Mouse (Mus musculus) neural tube, embryonic 13.5 days (tissue): ENCODE data around the gene Antxr1. TPM values are rescaled to one million over a fixed set of nuclear protein-coding genes. Genes with fewer than 3 reads are reported as not detected.

Experiments used
- ATAC-seq: fragments of 200-750 bp; cut with Nextera tagmentation; 2 replicates; pipeline ENCODE4 v1.8.0; 2017; ENCODE audit warnings: low read depth, mild to moderate bottlenecking, moderate TSS enrichment, moderate library complexity
- H3K27ac ChIP-seq: fragments of 300-500 bp; sonication (generic); replicated peaks from 2 replicates; pipeline ENCODE4 v1.5.1; 2015; ENCODE audit warnings: moderate library complexity, mild to moderate bottlenecking, inconsistent platforms
- H3K27me3 ChIP-seq: fragments of 300-500 bp; sonication (generic); 2 replicates; pipeline ENCODE4 v1.6.1; 2015; ENCODE audit warnings: mild to moderate bottlenecking, inconsistent platforms
- H3K36me3 ChIP-seq: fragments of 300-500 bp; sonication (generic); 2 replicates; pipeline ENCODE4 v1.6.1; 2015; ENCODE audit warnings: mild to moderate bottlenecking, inconsistent platforms
- H3K4me1 ChIP-seq: fragments of 300-500 bp; sonication (generic); replicated peaks from 2 replicates; pipeline ENCODE4 v1.6.1; 2015; ENCODE audit warnings: inconsistent platforms
- H3K4me2 ChIP-seq: fragments of 300-500 bp; sonication (generic); 2 replicates; pipeline ENCODE4 v1.6.1; 2015; ENCODE audit warnings: inconsistent platforms, mild to moderate bottlenecking, moderate library complexity
- H3K4me3 ChIP-seq: fragments of 300-500 bp; sonication (generic); 2 replicates; pipeline ENCODE4 v1.5.1; 2015; ENCODE audit warnings: mild to moderate bottlenecking, inconsistent platforms
- H3K9ac ChIP-seq: fragments of 300-500 bp; sonication (generic); 2 replicates; pipeline ENCODE4 v1.6.1; 2015; ENCODE audit warnings: moderate library complexity, mild to moderate bottlenecking, inconsistent platforms
- H3K9me3 ChIP-seq: fragments of 300-500 bp; sonication (generic); 2 replicates; pipeline ENCODE4 v1.6.1; 2016; ENCODE audit warnings: inconsistent platforms
- whole genome bisulfite sequencing: fragments of 180-500 bp; shearing (Covaris S2); methylation state at CpG from one replicate; pipeline ENCODE4 v1.1.7; 2015; 5-methylcytosine and 5-hydroxymethylcytosine counted together
- polyA plus RNA-seq: library from polyadenylated mRNA; unstranded; fragments of >200 nt; fragmentation: Nextera tagmentation; extraction: Ambion mirVana; gene quantifications from 2 replicates; pipeline ENCODE4 v1.2.1, GENCODE M21; 2015

Antxr1 gene
- polyA plus RNA-seq, 1 experiment from 2014 or later = 4.3 TPM

DNA sequence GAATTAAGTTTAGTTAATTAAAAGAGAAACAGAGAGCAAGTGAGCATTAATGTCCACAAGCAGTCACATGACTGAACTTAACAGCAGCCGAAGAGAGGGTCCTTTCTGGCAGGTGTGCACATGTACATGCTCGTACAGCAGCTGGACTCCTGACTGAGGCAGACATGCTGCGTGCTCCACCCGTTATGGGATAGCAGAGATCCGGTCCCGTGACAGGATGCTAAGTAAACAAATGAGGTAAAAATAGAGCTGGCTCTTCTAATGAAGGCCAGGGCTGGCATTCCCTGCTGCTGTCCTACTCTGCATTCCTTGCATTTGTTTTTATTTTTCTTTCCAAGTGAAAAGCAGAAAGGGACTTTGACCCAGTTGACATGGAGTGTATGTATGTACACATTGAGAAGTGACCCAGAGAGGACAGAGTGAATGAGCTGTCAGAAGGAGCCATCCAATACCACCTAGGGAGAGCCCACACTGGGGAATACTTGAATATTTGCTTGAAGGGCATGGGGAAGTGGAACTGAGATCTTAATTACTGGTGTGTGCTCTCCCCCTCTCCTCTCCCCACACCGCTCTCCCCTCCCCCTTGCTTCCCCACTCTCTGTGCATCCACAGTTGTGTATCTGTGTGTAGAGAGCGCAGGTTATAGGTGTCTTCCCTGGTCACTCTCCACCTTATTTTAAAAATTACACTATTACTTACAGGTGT is 208.4 kb downstream of the Antxr1 start:
- no peak overlapping the region for H3K4me2 ChIP-seq
- no peaks in the 10 kb centered on the region for H3K36me3 ChIP-seq
- no peaks in the 10 kb centered on the region for H3K4me1 ChIP-seq
- H3K9ac ChIP-seq = no peak overlapping the region
- ATAC-seq = no peak
- 76% methylated on average over 8 of the region's 8 CpGs for WGBS
- no peaks in the 10 kb centered on the region for H3K27me3 ChIP-seq
- peaks cover 4% of the 10 kb centered on the region; the same call in 1 of the 2 replicates for H3K9me3 ChIP-seq
- no peak overlapping the region for H3K4me3 ChIP-seq
- no peak overlapping the region for H3K27ac ChIP-seq

DNA sequence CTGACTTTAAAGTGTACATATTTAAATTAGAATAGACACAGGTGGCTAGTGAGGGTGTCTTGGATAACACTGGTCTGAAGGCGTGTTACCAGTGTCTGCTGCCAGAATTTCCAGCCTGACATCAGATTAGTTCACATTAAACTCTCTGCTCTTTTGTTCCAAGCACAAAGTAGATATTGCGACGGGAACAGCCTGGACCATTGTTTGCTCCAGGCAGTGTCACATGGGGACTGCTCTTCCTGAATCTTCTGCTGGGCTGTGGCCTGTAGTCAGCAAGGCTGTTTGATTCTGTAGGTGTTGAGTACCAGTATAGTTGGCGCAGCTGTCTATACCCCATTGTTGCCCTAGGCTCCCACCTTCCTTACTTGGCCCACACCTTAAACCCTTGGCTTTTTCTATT is 211.6 kb downstream of the Antxr1 start:
- no peak overlapping the region for H3K4me3 ChIP-seq
- H3K9ac ChIP-seq = no peak overlapping the region
- no peaks in the 10 kb centered on the region for H3K27me3 ChIP-seq
- 88% methylated on average over 4 of the region's 4 CpGs for WGBS
- H3K27ac ChIP-seq = no peak overlapping the region
- no peaks in the 10 kb centered on the region for H3K36me3 ChIP-seq
- no peak overlapping the region for H3K4me2 ChIP-seq
- H3K4me1 ChIP-seq = no peaks in the 10 kb centered on the region
- ATAC-seq = no peak
- H3K9me3 ChIP-seq = no peaks in the 10 kb centered on the region

- ATAC-seq = no peak
- H3K4me1 ChIP-seq = no peaks in the 10 kb centered on the region
- H3K9me3 ChIP-seq = no peaks in the 10 kb centered on the region
- 93% methylated on average over 6 of the region's 6 CpGs for WGBS
- H3K4me2 ChIP-seq = no peak overlapping the region
- no peak overlapping the region for H3K27ac ChIP-seq
- H3K9ac ChIP-seq = no peak overlapping the region
- H3K27me3 ChIP-seq = no peaks in the 10 kb centered on the region
- no peak overlapping the region for H3K4me3 ChIP-seq
- H3K36me3 ChIP-seq = no peaks in the 10 kb centered on the region
These were observed 212.2 kb downstream of the Antxr1 start for GRCm38 (mm10) chr6:87123406-87123805.

DNA sequence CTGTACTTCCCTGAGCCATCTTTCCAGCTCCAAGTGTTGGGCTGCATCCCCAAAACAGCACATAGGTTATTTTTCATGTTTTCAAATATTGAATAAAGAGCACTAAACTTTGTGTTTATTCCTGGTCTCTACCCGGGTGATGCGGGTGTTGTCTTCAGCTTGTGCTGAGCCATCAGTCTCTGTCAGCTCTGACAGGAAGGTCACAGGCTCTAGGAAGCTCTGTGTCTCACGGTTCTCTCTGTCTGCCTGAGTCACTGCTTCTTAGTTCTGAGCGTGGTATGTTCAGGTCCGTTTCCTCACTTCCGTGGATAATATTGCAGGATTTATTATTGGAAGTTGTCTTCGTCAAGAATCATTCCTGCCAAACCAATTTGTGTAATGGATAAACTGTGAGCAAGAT is 213.7 kb downstream of the Antxr1 start:
- H3K27ac ChIP-seq = no peak overlapping the region
- no peak for ATAC-seq
- no peak overlapping the region for H3K4me3 ChIP-seq
- 81% methylated on average over 7 of the region's 7 CpGs for WGBS
- H3K27me3 ChIP-seq = no peaks in the 10 kb centered on the region
- no peak overlapping the region for H3K9ac ChIP-seq
- H3K4me2 ChIP-seq = no peak overlapping the region
- no peaks in the 10 kb centered on the region for H3K9me3 ChIP-seq
- no peaks in the 10 kb centered on the region for H3K4me1 ChIP-seq
- H3K36me3 ChIP-seq = no peaks in the 10 kb centered on the region

DNA sequence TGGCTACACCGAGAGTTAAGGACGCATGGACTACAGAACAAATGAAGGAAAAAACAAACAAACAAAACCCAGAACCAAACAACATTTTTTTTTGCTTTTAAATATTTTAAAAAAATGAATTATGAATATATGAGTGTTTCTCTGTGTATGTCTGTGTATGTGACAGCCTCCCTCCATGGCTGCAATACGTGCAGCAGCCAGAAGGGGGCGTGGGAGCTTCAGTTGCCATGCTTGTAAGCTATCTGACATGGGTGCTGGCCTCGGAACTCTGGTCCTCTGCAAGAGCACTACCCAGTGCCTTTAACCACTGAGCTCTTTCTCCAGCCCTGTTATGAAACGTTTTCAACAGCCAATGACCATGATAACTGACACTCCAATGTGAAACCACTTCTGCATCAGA is 215.0 kb downstream of the Antxr1 start:
- Histone ChIP-seq H3K27ac (no peak overlapping the region), H3K4me3 (no peak overlapping the region), H3K9me3 (no peaks in the 10 kb centered on the region), H3K9ac (no peak overlapping the region), H3K4me1 (0 out of 2 replicates have a peak, but pooled peaks cover 8% of the 10 kb centered on the region), H3K27me3 (no peaks in the 10 kb centered on the region), H3K36me3 (no peaks in the 10 kb centered on the region), H3K4me2 (no peak overlapping the region)
- ATAC-seq = no peak
- WGBS = 92% methylated on average over 6 of the region's 6 CpGs

DNA sequence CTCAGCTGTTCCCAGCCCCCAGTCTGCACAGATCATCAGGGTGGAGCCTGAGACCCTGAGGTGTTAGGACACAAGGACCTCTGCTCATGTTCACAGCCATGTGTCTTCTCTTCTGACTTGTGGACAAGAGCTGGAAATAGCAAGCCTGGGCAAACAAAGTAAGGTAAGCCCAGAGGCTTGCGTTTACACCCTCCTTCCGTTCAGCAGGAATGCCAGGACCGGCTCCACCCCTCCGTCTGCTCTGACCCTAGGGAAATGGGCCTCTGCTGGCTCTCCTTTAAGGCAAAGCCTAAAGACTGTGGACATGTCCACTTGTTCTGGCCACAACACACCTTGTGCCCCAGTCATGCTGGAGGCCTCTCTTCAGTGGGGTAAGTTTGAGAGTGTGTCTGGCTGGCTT is 215.6 kb downstream of the Antxr1 start:
- 66% methylated on average over 4 of the region's 4 CpGs for WGBS

GRCm38 (mm10) chr6:87119066-87119837 is 216.4 kb downstream of the Antxr1 start:
- no peak for ATAC-seq
- H3K9ac ChIP-seq = no peak overlapping the region
- 89% methylated on average over 20 of the region's 20 CpGs for WGBS

More for the DNA sequence above, 215.6 kb downstream of the Antxr1 start:
- no peak for ATAC-seq
- H3K27me3 ChIP-seq = no peaks in the 10 kb centered on the region
- no peak overlapping the region for H3K27ac ChIP-seq
- H3K9me3 ChIP-seq = no peaks in the 10 kb centered on the region
- H3K4me1 ChIP-seq = 0 out of 2 replicates have a peak, but pooled peaks cover 8% of the 10 kb centered on the region
- no peak overlapping the region for H3K4me3 ChIP-seq
- no peak overlapping the region for H3K4me2 ChIP-seq
- H3K9ac ChIP-seq = no peak overlapping the region
- H3K36me3 ChIP-seq = no peaks in the 10 kb centered on the region

DNA sequence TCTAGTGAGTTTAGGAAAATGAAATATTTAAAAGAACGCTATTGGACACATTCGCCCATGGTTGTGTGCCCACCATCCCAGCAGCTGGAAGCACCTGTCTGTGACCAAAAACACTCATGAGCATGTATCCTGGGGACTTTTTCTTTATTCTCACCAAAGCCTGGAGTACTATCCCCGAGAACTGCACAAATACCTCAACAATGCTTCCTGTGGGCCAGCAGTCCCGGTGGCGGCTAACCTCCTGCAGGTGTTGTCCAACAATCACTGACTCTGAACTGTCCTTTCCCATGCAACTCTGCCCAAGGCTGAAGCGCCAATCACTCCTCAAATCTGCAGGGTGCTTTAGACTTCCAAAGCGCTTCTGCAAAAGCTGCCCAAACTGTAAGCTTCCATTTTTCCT is 219.0 kb downstream of the Antxr1 start:
- Histone ChIP-seq H3K4me1 (0 out of 2 replicates have a peak, but pooled peaks cover 8% of the 10 kb centered on the region), H3K4me3 (no peak overlapping the region), H3K27ac (no peak overlapping the region), H3K9ac (no peak overlapping the region), H3K9me3 (no peaks in the 10 kb centered on the region), H3K36me3 (no peaks in the 10 kb centered on the region), H3K27me3 (no peaks in the 10 kb centered on the region), H3K4me2 (no peak overlapping the region)
- no peak for ATAC-seq
- WGBS = 87% methylated on average over 7 of the region's 7 CpGs

More at GRCm38 (mm10) chr6:87119066-87119837, 216.4 kb downstream of the Antxr1 start:
- Histone ChIP-seq H3K36me3 (no peaks in the 10 kb centered on the region), H3K4me3 (no peak overlapping the region), H3K27ac (no peak overlapping the region), H3K9me3 (no peaks in the 10 kb centered on the region), H3K4me1 (0 out of 2 replicates have a peak, but pooled peaks cover 8% of the 10 kb centered on the region), H3K4me2 (no peak overlapping the region), H3K27me3 (no peaks in the 10 kb centered on the region)

- ATAC-seq = no peak
- no peak overlapping the region for H3K4me3 ChIP-seq
- H3K27ac ChIP-seq = 0 out of 2 replicates have a peak overlapping the region, but pooled peaks have one; percentile 3
- H3K9ac ChIP-seq = no peak overlapping the region
- WGBS = 82% methylated on average over 2 of the region's 2 CpGs
- no peaks in the 10 kb centered on the region for H3K36me3 ChIP-seq
- H3K4me2 ChIP-seq = no peak overlapping the region
- H3K27me3 ChIP-seq = no peaks in the 10 kb centered on the region
- H3K9me3 ChIP-seq = no peaks in the 10 kb centered on the region
- 0 out of 2 replicates have a peak, but pooled peaks cover 8% of the 10 kb centered on the region for H3K4me1 ChIP-seq
These were observed 219.6 kb downstream of the Antxr1 start for GRCm38 (mm10) chr6:87115981-87116380.

- 70% methylated on average over 6 of the region's 6 CpGs for WGBS
- H3K27ac ChIP-seq = no peak overlapping the region
- no peaks in the 10 kb centered on the region for H3K36me3 ChIP-seq
- no peak overlapping the region for H3K4me3 ChIP-seq
- H3K4me1 ChIP-seq = 0 out of 2 replicates have a peak, but pooled peaks cover 8% of the 10 kb centered on the region
- no peaks in the 10 kb centered on the region for H3K9me3 ChIP-seq
- no peak for ATAC-seq
- H3K4me2 ChIP-seq = no peak overlapping the region
- H3K27me3 ChIP-seq = no peaks in the 10 kb centered on the region
- H3K9ac ChIP-seq = no peak overlapping the region
These were observed 223.5 kb downstream of the Antxr1 start for GRCm38 (mm10) chr6:87112125-87112524.

GRCm38 (mm10) chr6:87111493-87111892 is 224.1 kb downstream of the Antxr1 start:
- WGBS = 73% methylated on average over 1 of the region's 1 CpGs

GRCm38 (mm10) chr6:87104123-87104796 is 231.4 kb downstream of the Antxr1 start, which contains the start of gene D6Ertd527e:
Gene D6Ertd527e (plus strand): TSS chr6:87104746.
- WGBS = 84% methylated on average over 11 of the region's 11 CpGs
- no peak within 1 kb of the TSS for H3K9ac ChIP-seq
- no peaks in the 10 kb centered on the region for H3K9me3 ChIP-seq
- H3K4me3 ChIP-seq = no peak within 1 kb of the TSS
- no peak within 1 kb of the TSS for H3K4me2 ChIP-seq
- peaks cover 35% of the 10 kb centered on the region for H3K4me1 ChIP-seq
- no peaks in the 10 kb centered on the region for H3K27me3 ChIP-seq
- no peaks in the 10 kb centered on the region for H3K36me3 ChIP-seq
- no peak for ATAC-seq
- no peak within 1 kb of the TSS for H3K27ac ChIP-seq

More at GRCm38 (mm10) chr6:87111493-87111892, 224.1 kb downstream of the Antxr1 start:
- no peak for ATAC-seq
- 0 out of 2 replicates have a peak, but pooled peaks cover 7% of the 10 kb centered on the region for H3K4me1 ChIP-seq
- no peaks in the 10 kb centered on the region for H3K9me3 ChIP-seq
- no peak overlapping the region for H3K4me3 ChIP-seq
- H3K27me3 ChIP-seq = no peaks in the 10 kb centered on the region
- H3K4me2 ChIP-seq = no peak overlapping the region
- no peaks in the 10 kb centered on the region for H3K36me3 ChIP-seq
- H3K27ac ChIP-seq = no peak overlapping the region
- H3K9ac ChIP-seq = no peak overlapping the region
